Mouse (Mus musculus) forebrain, postnatal 0 days (tissue): ENCODE results near the gene Tmem176a. TPM values are rescaled to one million over a fixed set of nuclear protein-coding genes. Genes with fewer than 3 reads are reported as not detected.

Source experiments
- ATAC-seq: fragments of 200-750 bp; cut with Nextera tagmentation; 2 replicates; pipeline ENCODE4 v1.8.0; 2017; ENCODE audit warnings: mild to moderate bottlenecking, moderate library complexity
- DNase-seq: peaks from one replicate; pipeline ENCODE4 v3.0.0-alpha.2; 2015
- H3K27ac ChIP-seq: fragments of 300-500 bp; sonication (generic); 2 replicates; pipeline ENCODE4 v1.5.1; 2014; ENCODE audit warnings: low read depth, mild to moderate bottlenecking, antibody characterized with exemption, low read length, moderate library complexity, mixed read lengths
- H3K27me3 ChIP-seq: fragments of 300-500 bp; sonication (generic); 2 replicates; pipeline ENCODE4 v1.6.1; 2014; ENCODE audit warnings: mild to moderate bottlenecking, low read length, mixed read lengths; ENCODE audit not compliant: insufficient read depth
- H3K36me3 ChIP-seq: fragments of 300-500 bp; sonication (generic); 2 replicates; pipeline ENCODE4 v1.6.1; 2014; ENCODE audit warnings: mild to moderate bottlenecking, moderate library complexity; ENCODE audit not compliant: insufficient read depth
- H3K4me1 ChIP-seq: fragments of 300-500 bp; sonication (generic); 2 replicates; pipeline ENCODE4 v1.6.1; 2014; ENCODE audit warnings: antibody characterized with exemption; ENCODE audit not compliant: insufficient read depth
- H3K4me2 ChIP-seq: fragments of 300-500 bp; sonication (generic); 2 replicates; pipeline ENCODE4 v1.6.1; 2014; ENCODE audit warnings: low read depth, mild to moderate bottlenecking, moderate library complexity
- H3K4me3 ChIP-seq: fragments of 300-500 bp; sonication (generic); 2 replicates; pipeline ENCODE4 v1.5.1; 2014; ENCODE audit warnings: low read depth, low read length, mixed read lengths
- H3K9ac ChIP-seq: fragments of 300-500 bp; sonication (generic); 2 replicates; pipeline ENCODE4 v1.6.1; 2014; ENCODE audit warnings: mild to moderate bottlenecking
- H3K9me3 ChIP-seq: fragments of 300-500 bp; sonication (generic); 2 replicates; pipeline ENCODE4 v1.6.1; 2016; ENCODE audit warnings: low read length
- CTCF ChIP-seq: sonication (generic); IDR thresholded peaks from 2 replicates; pipeline ENCODE4 v1.5.1; 2016; ENCODE audit warnings: antibody characterized with exemption, control low read depth, low read depth
- WGBS: fragments of 180-500 bp; shearing (Covaris S2); extraction: QIAGEN DNeasy Blood & Tissue Kit; methylation state at CpG from one replicate; pipeline ENCODE4 v1.1.7; 2014; 5-methylcytosine and 5-hydroxymethylcytosine counted together
- polyA plus RNA-seq: library from polyadenylated mRNA; unstranded; fragments of >200 nt; fragmentation: Nextera tagmentation; extraction: Ambion mirVana; gene quantifications from 2 replicates; pipeline ENCODE4 v1.2.1, GENCODE M21; 2015
- total RNA-seq: library from RNA; depleted of rRNA; stranded (reverse); fragments of >200 nt; gene quantifications from 2 replicates; pipeline ENCODE4 v1.2.3, GENCODE M21; 2014

The Tmem176a gene
- total and polyA plus RNA-seq, 2 experiments from 2014 or later, result 19.7 to 24.5 TPM

DNA sequence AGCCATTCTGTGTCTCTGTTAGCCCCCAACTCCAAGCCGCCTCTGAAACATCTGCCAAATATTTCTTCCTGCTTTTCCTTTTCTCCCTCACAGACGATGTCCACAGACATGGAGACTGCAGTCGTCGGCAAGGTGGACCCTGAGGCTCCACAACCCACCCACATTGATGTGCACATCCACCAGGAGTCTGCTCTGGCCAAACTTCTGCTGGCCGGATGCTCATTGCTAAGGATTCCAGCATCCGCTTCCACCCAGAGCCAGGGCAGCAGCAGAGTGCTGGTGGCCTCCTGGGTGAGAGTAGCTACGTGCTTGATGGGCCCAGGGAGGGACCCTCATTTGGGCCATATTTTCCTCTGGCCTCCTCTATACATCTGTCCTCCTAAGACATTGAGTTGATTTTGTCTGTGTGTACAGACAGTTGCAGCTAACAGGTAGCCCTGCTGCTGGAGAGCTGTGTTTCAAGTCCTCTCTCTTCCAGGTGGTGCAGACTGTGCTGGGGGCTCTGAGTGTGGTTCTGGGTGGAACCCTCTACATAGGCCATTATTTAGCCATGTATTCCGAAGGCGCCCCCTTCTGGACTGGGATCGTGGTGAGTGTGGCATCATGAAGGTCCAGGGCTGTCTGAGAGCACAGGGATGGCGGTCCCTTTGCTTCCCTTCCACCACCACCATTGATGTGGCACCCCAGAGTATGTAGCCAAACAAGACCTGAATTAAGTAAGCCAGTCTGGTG lies 1.6 kb downstream of the Tmem176a start:
- no peak for DNase-seq
- 67% methylated on average over 11 of the region's 11 CpGs for WGBS
- peaks cover 19% of the 10 kb centered on the region; the same call in 1 of the 2 replicates for H3K4me1 ChIP-seq
- 0 out of 2 replicates have a peak overlapping the region, but pooled peaks have one; percentile 48 for H3K4me2 ChIP-seq
- no peak overlapping the region for H3K9ac ChIP-seq
- TF ChIP-seq CTCF, result peak; percentile 15; the same call in 1 of the 2 replicates
- no peaks in the 10 kb centered on the region for H3K9me3 ChIP-seq
- H3K4me3 ChIP-seq, result no peak overlapping the region
- no peak for ATAC-seq
- H3K36me3 ChIP-seq, result no peaks in the 10 kb centered on the region
- H3K27me3 ChIP-seq, result no peaks in the 10 kb centered on the region
- no peak overlapping the region for H3K27ac ChIP-seq

DNA sequence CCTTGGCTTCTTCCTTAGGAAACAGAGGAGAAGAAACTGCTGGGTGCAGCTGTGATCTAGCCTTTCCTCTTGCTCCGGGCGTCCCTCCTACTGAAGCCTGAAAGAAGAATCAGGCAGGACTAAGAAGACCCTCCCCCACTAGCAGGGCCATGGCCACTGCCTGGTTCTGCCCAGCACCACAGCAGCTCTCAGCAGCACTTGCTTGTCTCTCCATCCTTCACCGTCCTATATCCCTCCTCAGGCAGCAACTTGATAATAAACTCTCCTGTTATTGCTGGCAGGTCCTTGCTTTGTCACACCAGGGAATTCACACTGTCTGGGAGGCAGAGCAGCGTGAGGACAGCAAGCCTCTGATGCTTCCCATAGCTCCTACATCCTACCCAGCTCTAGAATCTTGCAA lies 4.4 kb downstream of the Tmem176a start:
- no peak for TF ChIP-seq CTCF
- Histone ChIP-seq H3K4me1 (peaks cover 17% of the 10 kb centered on the region; the same call in 1 of the 2 replicates), H3K36me3 (no peaks in the 10 kb centered on the region), H3K27ac (no peak overlapping the region), H3K9me3 (no peaks in the 10 kb centered on the region), H3K4me2 (no peak overlapping the region), H3K4me3 (no peak overlapping the region), H3K27me3 (no peaks in the 10 kb centered on the region), H3K9ac (no peak overlapping the region)
- ATAC-seq, result no peak
- no peak for DNase-seq
- WGBS, result 65% methylated on average over 4 of the region's 4 CpGs

- Histone ChIP-seq H3K27ac (no peak overlapping the region), H3K9ac (no peak overlapping the region), H3K4me2 (peak overlapping the region; percentile 43), H3K4me3 (peak overlapping the region; percentile 20), H3K4me1 (no peaks in the 10 kb centered on the region), H3K9me3 (no peaks in the 10 kb centered on the region), H3K27me3 (no peaks in the 10 kb centered on the region; the same call in 1 of the 2 replicates), H3K36me3 (no peaks in the 10 kb centered on the region)
- TF ChIP-seq CTCF, result no peak
- WGBS, result under 1% methylated on average over 29 of the region's 29 CpGs
- DNase-seq, result no peak
- ATAC-seq, result no peak
These were observed 11.2 kb downstream of the Tmem176a start for GRCm38 (mm10) chr6:48851820-48852491.

GRCm38 (mm10) chr6:48854155-48854554 lies 13.4 kb downstream of the Tmem176a start:
- Histone ChIP-seq H3K9ac (no peak overlapping the region), H3K36me3 (no peaks in the 10 kb centered on the region), H3K27ac (no peak overlapping the region), H3K27me3 (no peaks in the 10 kb centered on the region; the same call in 1 of the 2 replicates), H3K4me1 (no peaks in the 10 kb centered on the region), H3K4me2 (no peak overlapping the region), H3K4me3 (no peak overlapping the region), H3K9me3 (no peaks in the 10 kb centered on the region)
- no peak; the same call in 1 of the 2 replicates for TF ChIP-seq CTCF
- DNase-seq, result no peak
- no peak for ATAC-seq
- WGBS, result 97% methylated on average over 2 of the region's 2 CpGs

DNA sequence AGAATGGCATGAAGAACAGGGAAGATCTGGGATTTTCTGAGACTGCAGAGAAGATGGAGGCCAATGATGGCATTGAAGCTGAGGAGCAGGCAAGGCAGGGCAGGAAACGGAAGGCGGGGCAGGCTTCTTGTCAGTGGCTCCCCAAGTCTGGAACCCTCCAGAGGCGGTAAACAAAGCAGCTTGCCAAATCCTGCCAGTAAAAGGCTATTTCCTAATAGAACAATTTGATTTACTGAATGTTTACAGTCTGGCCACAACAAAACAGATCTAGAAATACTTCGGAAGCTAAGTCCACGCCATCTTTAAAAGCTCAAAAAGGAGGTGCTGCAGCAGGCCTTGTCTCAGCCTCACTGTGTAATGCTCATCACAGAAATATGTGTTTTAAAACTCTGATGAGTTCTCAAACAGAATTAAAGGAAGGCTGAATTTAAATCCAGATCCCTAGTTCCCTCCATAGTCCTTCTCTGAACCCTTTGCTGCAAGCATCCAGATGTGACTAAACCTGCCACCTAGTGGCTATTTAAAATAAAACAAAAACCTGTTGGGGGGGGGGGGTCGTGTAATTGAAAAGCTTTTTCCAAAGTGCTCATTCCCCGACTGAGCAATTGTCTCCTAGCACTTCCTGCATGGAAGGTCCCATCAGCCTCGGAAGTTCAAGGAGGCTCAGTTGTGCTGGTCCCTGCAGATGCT lies 17.0 kb downstream of the Tmem176a start:
- DNase-seq, result no peak

DNA sequence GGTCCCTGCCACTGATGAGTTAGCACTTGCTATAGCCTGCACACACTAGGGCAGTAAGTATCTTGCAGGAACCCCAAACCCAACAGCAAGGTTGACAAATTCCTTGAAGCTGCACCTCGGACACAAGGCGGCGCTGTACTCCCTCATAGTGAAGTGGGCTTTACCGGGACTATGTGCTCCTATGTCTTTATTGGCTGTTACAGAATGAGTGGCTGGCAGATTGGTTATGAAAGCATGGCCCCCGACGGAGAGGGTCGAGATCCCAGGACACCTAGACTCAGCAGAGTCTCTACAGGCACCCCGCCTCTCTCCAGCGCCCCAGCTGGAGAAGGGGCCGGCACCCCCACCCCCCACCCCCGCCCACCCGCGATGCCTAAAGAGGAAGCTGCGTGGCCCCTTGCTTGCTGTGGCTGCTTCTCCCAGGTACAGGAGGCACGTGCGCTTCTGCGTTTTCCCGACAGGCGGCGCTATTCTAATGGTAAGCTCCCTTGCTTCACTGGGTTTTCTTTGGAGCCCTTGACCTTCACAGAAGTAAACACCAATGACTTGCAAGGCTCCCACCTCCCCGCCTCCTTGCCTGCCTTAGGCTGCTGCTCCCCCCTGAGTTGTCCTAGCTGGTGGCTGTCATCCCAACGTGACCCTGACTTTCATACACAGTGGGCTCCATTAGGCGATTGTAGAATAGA lies 19.6 kb downstream of the Tmem176a start:
- DNase-seq, result peak; percentile 41
- H3K27me3 ChIP-seq, result no peaks in the 10 kb centered on the region; the same call in 1 of the 2 replicates
- peak overlapping the region; percentile 9; the same call in 1 of the 2 replicates for H3K4me3 ChIP-seq
- no peak overlapping the region for H3K27ac ChIP-seq
- 14% methylated on average over 23 of the region's 23 CpGs for WGBS
- no peaks in the 10 kb centered on the region for H3K9me3 ChIP-seq
- ATAC-seq, result peak; percentile 48; the same call in 1 of the 2 replicates
- H3K36me3 ChIP-seq, result no peaks in the 10 kb centered on the region
- H3K9ac ChIP-seq, result no peak overlapping the region
- no peaks in the 10 kb centered on the region for H3K4me1 ChIP-seq
- H3K4me2 ChIP-seq, result peak overlapping the region; percentile 33; the same call in 1 of the 2 replicates
- peak; percentile 59 for TF ChIP-seq CTCF

More for the DNA sequence above, 17.0 kb downstream of the Tmem176a start:
- 49% methylated on average over 8 of the region's 8 CpGs for WGBS
- Histone ChIP-seq H3K27ac (no peak overlapping the region), H3K9ac (no peak overlapping the region), H3K27me3 (no peaks in the 10 kb centered on the region), H3K4me2 (no peak overlapping the region), H3K9me3 (no peaks in the 10 kb centered on the region), H3K36me3 (no peaks in the 10 kb centered on the region), H3K4me1 (no peaks in the 10 kb centered on the region), H3K4me3 (no peak overlapping the region)
- peak; percentile 33; the same call in 1 of the 2 replicates for TF ChIP-seq CTCF
- no peak for ATAC-seq
